Mouse (Mus musculus) limb, embryonic 11.5 days (tissue): ENCODE results near the gene Ptx4. TPM values are rescaled to one million over a fixed set of nuclear protein-coding genes. Genes with fewer than 3 reads are reported as not detected.
A peak's percentile ranks its signal among the peaks of the same experiment; 100 is the strongest.
"Not testable (repeated sequence)": the region's sequence is repeated elsewhere in the genome, so short reads cannot be mapped to it uniquely, and the experiment has no call there.

Source experiments
- ATAC-seq: fragments of 200-750 bp; cut with Nextera tagmentation; 2 replicates; pipeline ENCODE4 v1.8.0; 2017; ENCODE audit warnings: low read depth; ENCODE audit not compliant: insufficient number of reproducible peaks, low FRiP score, low TSS enrichment
- DNase-seq: peaks from one replicate; pipeline ENCODE4 v3.0.0-alpha.2; 2015; ENCODE audit warnings: low spot score
- H3K27ac ChIP-seq: fragments of 300-500 bp; sonication (generic); replicated peaks from 2 replicates; pipeline ENCODE4 v1.5.1; 2014; ENCODE audit warnings: low read depth, mild to moderate bottlenecking, low read length
- H3K27me3 ChIP-seq: fragments of 300-500 bp; sonication (generic); 2 replicates; pipeline ENCODE4 v1.6.1; 2014; ENCODE audit warnings: mild to moderate bottlenecking, low read length, mixed read lengths; ENCODE audit not compliant: control insufficient read depth, insufficient read depth
- H3K36me3 ChIP-seq: fragments of 300-500 bp; sonication (generic); 2 replicates; pipeline ENCODE4 v1.6.1; 2014; ENCODE audit warnings: mild to moderate bottlenecking, low read length, moderate library complexity, mixed read lengths; ENCODE audit not compliant: control insufficient read depth, insufficient read depth
- H3K4me1 ChIP-seq: fragments of 300-500 bp; sonication (generic); 2 replicates; pipeline ENCODE4 v1.6.1; 2014; ENCODE audit warnings: low read length, mixed read lengths; ENCODE audit not compliant: control insufficient read depth, insufficient read depth
- H3K4me2 ChIP-seq: fragments of 300-500 bp; sonication (generic); 2 replicates; pipeline ENCODE4 v1.6.1; 2014; ENCODE audit warnings: low read depth, mild to moderate bottlenecking, moderate library complexity; ENCODE audit not compliant: severe bottlenecking
- H3K4me3 ChIP-seq: fragments of 300-500 bp; sonication (generic); 2 replicates; pipeline ENCODE4 v1.5.1; 2014; ENCODE audit warnings: low read depth, low read length
- H3K9ac ChIP-seq: fragments of 300-500 bp; sonication (generic); 2 replicates; pipeline ENCODE4 v1.6.1; 2014; ENCODE audit warnings: mild to moderate bottlenecking, low read length
- H3K9me3 ChIP-seq: fragments of 300-500 bp; sonication (generic); 2 replicates; pipeline ENCODE4 v1.6.1; 2016; ENCODE audit warnings: low read length; ENCODE audit not compliant: control insufficient read depth
- WGBS: fragments of 180-500 bp; shearing (Covaris S2); extraction: QIAGEN DNeasy Blood & Tissue Kit; methylation state at CpG from one replicate; pipeline ENCODE4 v1.1.7; 2014; 5-methylcytosine and 5-hydroxymethylcytosine counted together
- polyA plus RNA-seq: library from polyadenylated mRNA; unstranded; fragments of >200 nt; fragmentation: Nextera tagmentation; extraction: Ambion mirVana; gene quantifications from 2 replicates; pipeline ENCODE4 v1.2.1, GENCODE M21; 2014

The Ptx4 gene
- polyA plus RNA-seq, 1 experiment from 2014 or later = 0.17 TPM

GRCm38 (mm10) chr17:25125442-25126060 lies 5.0 kb downstream of the Ptx4 start:
- not testable (repeated sequence) for H3K27ac ChIP-seq, H3K27me3 ChIP-seq, H3K36me3 ChIP-seq, H3K4me2 ChIP-seq, ATAC-seq, H3K9ac ChIP-seq, DNase-seq, H3K4me1 ChIP-seq, H3K4me3 ChIP-seq, H3K9me3 ChIP-seq
- 69% methylated on average over 3 of the region's 3 CpGs for WGBS

GRCm38 (mm10) chr17:25127079-25127478 lies 6.5 kb downstream of the Ptx4 start:
- Histone ChIP-seq H3K4me3 (no peak overlapping the region), H3K4me1 (no peaks in the 10 kb centered on the region), H3K27me3 (no peaks in the 10 kb centered on the region), H3K9ac (no peak overlapping the region), H3K4me2 (no peak overlapping the region), H3K9me3 (no peaks in the 10 kb centered on the region), H3K36me3 (no peaks in the 10 kb centered on the region), H3K27ac (no peak overlapping the region)
- no peak for ATAC-seq
- DNase-seq = no peak
- WGBS = 70% methylated on average over 8 of the region's 8 CpGs

GRCm38 (mm10) chr17:25127681-25128080 lies 7.1 kb downstream of the Ptx4 start:
- H3K4me2 ChIP-seq = no peak overlapping the region
- WGBS = 82% methylated on average over 9 of the region's 9 CpGs
- no peak overlapping the region for H3K4me3 ChIP-seq
- H3K27ac ChIP-seq = no peak overlapping the region
- H3K4me1 ChIP-seq = no peaks in the 10 kb centered on the region
- no peaks in the 10 kb centered on the region for H3K27me3 ChIP-seq
- H3K36me3 ChIP-seq = no peaks in the 10 kb centered on the region
- DNase-seq (no peak), ATAC-seq (no peak)
- H3K9me3 ChIP-seq = no peaks in the 10 kb centered on the region
- H3K9ac ChIP-seq = no peak overlapping the region

- Histone ChIP-seq H3K27me3 (no peaks in the 10 kb centered on the region), H3K4me1 (peaks cover 7% of the 10 kb centered on the region; the same call in 1 of the 2 replicates), H3K4me2 (no peak overlapping the region), H3K27ac (no peak overlapping the region), H3K4me3 (no peak overlapping the region), H3K9ac (no peak overlapping the region), H3K36me3 (no peaks in the 10 kb centered on the region), H3K9me3 (no peaks in the 10 kb centered on the region)
- ATAC-seq (no peak), DNase-seq (no peak)
- 88% methylated on average over 1 of the region's 1 CpGs for WGBS
Observed at GRCm38 (mm10) chr17:25130060-25130459, 9.5 kb downstream of the Ptx4 start.

- peak; percentile 82; the same call in 1 of the 2 replicates for ATAC-seq
- Histone ChIP-seq H3K36me3 (no peaks in the 10 kb centered on the region), H3K4me1 (peaks cover 7% of the 10 kb centered on the region; the same call in 1 of the 2 replicates), H3K27ac (no peak within 1 kb of the TSS), H3K9ac (peak within 1 kb of the TSS; percentile 76), H3K9me3 (no peaks in the 10 kb centered on the region), H3K4me3 (peak within 1 kb of the TSS; percentile 86), H3K4me2 (peak within 1 kb of the TSS; percentile 63), H3K27me3 (no peaks in the 10 kb centered on the region)
- WGBS = under 1% methylated on average over 40 of the region's 40 CpGs
- peak; percentile 95 for DNase-seq
Observed at GRCm38 (mm10) chr17:25133275-25133698, 12.7 kb downstream of the Ptx4 start, which contains the start of gene Clcn7. Clcn7 (plus strand) TSS chr17:25133391.

GRCm38 (mm10) chr17:25135622-25136021 lies 15.1 kb downstream of the Ptx4 start:
- Histone ChIP-seq H3K36me3 (no peaks in the 10 kb centered on the region), H3K27me3 (no peaks in the 10 kb centered on the region), H3K4me1 (peaks cover 7% of the 10 kb centered on the region; the same call in 1 of the 2 replicates), H3K27ac (no peak overlapping the region), H3K9me3 (no peaks in the 10 kb centered on the region), H3K9ac (no peak overlapping the region), H3K4me2 (no peak overlapping the region), H3K4me3 (no peak overlapping the region)
- WGBS = 87% methylated on average over 6 of the region's 6 CpGs
- no peak for DNase-seq
- no peak for ATAC-seq

GRCm38 (mm10) chr17:25138803-25139202 lies 18.2 kb downstream of the Ptx4 start:
- H3K9ac ChIP-seq = no peak overlapping the region
- peaks cover 6% of the 10 kb centered on the region; the same call in 1 of the 2 replicates for H3K4me1 ChIP-seq
- no peak overlapping the region for H3K27ac ChIP-seq
- DNase-seq = no peak
- no peak overlapping the region for H3K4me3 ChIP-seq
- no peaks in the 10 kb centered on the region for H3K36me3 ChIP-seq
- H3K27me3 ChIP-seq = no peaks in the 10 kb centered on the region
- WGBS = 96% methylated on average over 1 of the region's 1 CpGs
- H3K4me2 ChIP-seq = no peak overlapping the region
- H3K9me3 ChIP-seq = no peaks in the 10 kb centered on the region
- ATAC-seq = no peak

GRCm38 (mm10) chr17:25139960-25140359 lies 19.4 kb downstream of the Ptx4 start:
- H3K9ac ChIP-seq = no peak overlapping the region
- no peaks in the 10 kb centered on the region for H3K4me1 ChIP-seq
- H3K4me3 ChIP-seq = no peak overlapping the region
- no peak overlapping the region for H3K27ac ChIP-seq
- H3K27me3 ChIP-seq = no peaks in the 10 kb centered on the region
- peaks cover 4% of the 10 kb centered on the region; the same call in 1 of the 2 replicates for H3K36me3 ChIP-seq
- 69% methylated on average over 4 of the region's 4 CpGs for whole genome bisulfite sequencing
- ATAC-seq = no peak
- no peak overlapping the region for H3K4me2 ChIP-seq
- no peak for DNase-seq
- no peaks in the 10 kb centered on the region for H3K9me3 ChIP-seq

- H3K27ac ChIP-seq = no peak within 1 kb of the TSS
- H3K9ac ChIP-seq = no peak within 1 kb of the TSS
- H3K27me3 ChIP-seq = no peaks in the 10 kb centered on the region
- no peaks in the 10 kb centered on the region for H3K9me3 ChIP-seq
- ATAC-seq (no peak), DNase-seq (no peak)
- H3K4me1 ChIP-seq = no peaks in the 10 kb centered on the region
- WGBS = 94% methylated on average over 1 of the region's 1 CpGs
- peaks cover 2% of the 10 kb centered on the region; the same call in 1 of the 2 replicates for H3K36me3 ChIP-seq
- no peak within 1 kb of the TSS for H3K4me2 ChIP-seq
- no peak within 1 kb of the TSS for H3K4me3 ChIP-seq
Observed at GRCm38 (mm10) chr17:25162161-25162560, 41.6 kb downstream of the Ptx4 start, which contains the start of gene Ccdc154. Ccdc154 (plus strand) TSS chr17:25162461.
